Mouse (Mus musculus) midbrain, embryonic 14.5 days (tissue): ENCODE measurements around the gene Glra1. TPM values are rescaled to one million over a fixed set of nuclear protein-coding genes. Genes with fewer than 3 reads are reported as not detected.
"Not testable (repeated sequence)": the region's sequence is repeated elsewhere in the genome, so short reads cannot be mapped to it uniquely, and the experiment has no call there.

Source experiments
- ATAC-seq: fragments of 200-750 bp; cut with Nextera tagmentation; 2 replicates; pipeline ENCODE4 v1.8.0; 2017; ENCODE audit warnings: moderate number of reproducible peaks, moderate library complexity; ENCODE audit not compliant: low FRiP score, low TSS enrichment
- DNase-seq: peaks from one replicate; pipeline ENCODE4 v3.0.0-alpha.2; 2015
- H3K27ac ChIP-seq: fragments of 300-500 bp; sonication (generic); replicated peaks from 2 replicates; pipeline ENCODE4 v1.5.1; 2014; ENCODE audit warnings: mild to moderate bottlenecking, low read depth, low read length, moderate library complexity
- H3K27me3 ChIP-seq: fragments of 300-500 bp; sonication (generic); 2 replicates; pipeline ENCODE4 v1.6.1; 2014; ENCODE audit warnings: low read length, control low read depth, mixed read lengths; ENCODE audit not compliant: control insufficient read depth, insufficient read depth
- H3K36me3 ChIP-seq: fragments of 300-500 bp; sonication (generic); 2 replicates; pipeline ENCODE4 v1.6.1; 2014; ENCODE audit warnings: low read length, control low read depth; ENCODE audit not compliant: control insufficient read depth, insufficient read depth
- H3K4me1 ChIP-seq: fragments of 300-500 bp; sonication (generic); 2 replicates; pipeline ENCODE4 v1.6.1; 2014; ENCODE audit warnings: mild to moderate bottlenecking, antibody characterized with exemption, low read length, control low read depth; ENCODE audit not compliant: control insufficient read depth, insufficient read depth
- H3K4me2 ChIP-seq: fragments of 300-500 bp; sonication (generic); 2 replicates; pipeline ENCODE4 v1.6.1; 2014; ENCODE audit warnings: mild to moderate bottlenecking, low read length, moderate library complexity
- H3K4me3 ChIP-seq: fragments of 300-500 bp; sonication (generic); replicated peaks from 2 replicates; pipeline ENCODE4 v1.5.1; 2014; ENCODE audit warnings: low read depth, low read length
- H3K9ac ChIP-seq: fragments of 300-500 bp; sonication (generic); replicated peaks from 2 replicates; pipeline ENCODE4 v1.6.1; 2014; ENCODE audit warnings: mild to moderate bottlenecking, low read length, moderate library complexity
- H3K9me3 ChIP-seq: fragments of 300-500 bp; sonication (generic); 2 replicates; pipeline ENCODE4 v1.6.1; 2016; ENCODE audit warnings: low read length, control low read depth, mixed read lengths; ENCODE audit not compliant: control insufficient read depth
- WGBS: fragments of 180-500 bp; shearing (Covaris S2); extraction: QIAGEN DNeasy Blood & Tissue Kit; methylation state at CpG from one replicate; pipeline ENCODE4 v1.1.7; 2014; 5-methylcytosine and 5-hydroxymethylcytosine counted together
- polyA plus RNA-seq: library from polyadenylated mRNA; unstranded; fragments of >200 nt; fragmentation: Nextera tagmentation; extraction: Ambion mirVana; gene quantifications from 2 replicates; pipeline ENCODE4 v1.2.1, GENCODE M21; 2014

The Glra1 gene
- polyA plus RNA-seq, result 0.24 and 0.53 TPM in 2 replicates

GRCm38 (mm10) chr11:55607808-55608523 is at the start of gene Glra1:
TSS of gene Glra1 (minus strand) at chr11:55608198.
- ATAC-seq (no peak; the same call in 1 of the 2 replicates), DNase-seq (peak; percentile 81)
- Histone ChIP-seq H3K27me3 (peaks cover 13% of the 10 kb centered on the region), H3K36me3 (no peaks in the 10 kb centered on the region), H3K9ac (peak within 1 kb of the TSS; percentile 49), H3K4me1 (no peaks in the 10 kb centered on the region), H3K4me2 (peak within 1 kb of the TSS; percentile 78), H3K27ac (no peak within 1 kb of the TSS), H3K4me3 (peak within 1 kb of the TSS; percentile 44), H3K9me3 (no peaks in the 10 kb centered on the region)
- under 1% methylated on average over 36 of the region's 36 CpGs for WGBS

GRCm38 (mm10) chr11:55636961-55637360 is 29.0 kb upstream of the Glra1 start:
- no peaks in the 10 kb centered on the region for H3K27me3 ChIP-seq
- no peak overlapping the region for H3K4me3 ChIP-seq
- H3K4me2 ChIP-seq, result no peak overlapping the region
- no peaks in the 10 kb centered on the region for H3K9me3 ChIP-seq
- no peak overlapping the region for H3K9ac ChIP-seq
- H3K27ac ChIP-seq, result no peak overlapping the region
- no peaks in the 10 kb centered on the region for H3K36me3 ChIP-seq
- WGBS, result 49% methylated on average over 4 of the region's 4 CpGs
- ATAC-seq (no peak), DNase-seq (peak; percentile 2)
- no peaks in the 10 kb centered on the region for H3K4me1 ChIP-seq

- H3K4me1 ChIP-seq, result no peaks in the 10 kb centered on the region
- no peaks in the 10 kb centered on the region for H3K9me3 ChIP-seq
- no peak overlapping the region for H3K4me3 ChIP-seq
- H3K27me3 ChIP-seq, result no peaks in the 10 kb centered on the region
- H3K36me3 ChIP-seq, result no peaks in the 10 kb centered on the region
- ATAC-seq (no peak), DNase-seq (no peak)
- no peak overlapping the region for H3K4me2 ChIP-seq
- no peak overlapping the region for H3K9ac ChIP-seq
- H3K27ac ChIP-seq, result no peak overlapping the region
Observed at GRCm38 (mm10) chr11:55633901-55634300, 25.9 kb upstream of the Glra1 start.

GRCm38 (mm10) chr11:55614631-55615030 is 6.6 kb upstream of the Glra1 start:
- not testable (repeated sequence) for H3K36me3 ChIP-seq, H3K9me3 ChIP-seq, H3K4me2 ChIP-seq, H3K27ac ChIP-seq, H3K27me3 ChIP-seq, ATAC-seq, H3K4me3 ChIP-seq, DNase-seq, H3K4me1 ChIP-seq, H3K9ac ChIP-seq
- WGBS, result 77% methylated on average over 8 of the region's 8 CpGs

- H3K9ac ChIP-seq, result peak overlapping the region; percentile 49
- H3K4me1 ChIP-seq, result no peaks in the 10 kb centered on the region
- WGBS, result 2% methylated on average over 12 of the region's 12 CpGs
- no peak for ATAC-seq
- peaks cover 13% of the 10 kb centered on the region for H3K27me3 ChIP-seq
- H3K27ac ChIP-seq, result no peak overlapping the region
- DNase-seq, result peak; percentile 81
- no peaks in the 10 kb centered on the region for H3K36me3 ChIP-seq
- H3K9me3 ChIP-seq, result no peaks in the 10 kb centered on the region
- H3K4me2 ChIP-seq, result peak overlapping the region; percentile 78
- peak overlapping the region; percentile 44 for H3K4me3 ChIP-seq
Observed at GRCm38 (mm10) chr11:55608524-55608920, 524 bp upstream of the Glra1 start.

- H3K9ac ChIP-seq, result peak overlapping the region; percentile 49
- H3K4me2 ChIP-seq, result peak overlapping the region; percentile 78
- no peaks in the 10 kb centered on the region for H3K9me3 ChIP-seq
- H3K27me3 ChIP-seq, result peaks cover 13% of the 10 kb centered on the region
- H3K27ac ChIP-seq, result no peak overlapping the region
- peak overlapping the region; percentile 44 for H3K4me3 ChIP-seq
- ATAC-seq, result peak; percentile 62; the same call in 1 of the 2 replicates
- no peaks in the 10 kb centered on the region for H3K36me3 ChIP-seq
- 4% methylated on average over 26 of the region's 26 CpGs for WGBS
- DNase-seq, result peak; percentile 85
- 0 out of 2 replicates have a peak, but pooled peaks cover under 1% of the 10 kb centered on the region for H3K4me1 ChIP-seq
Observed at GRCm38 (mm10) chr11:55607066-55607807, 761 bp downstream of the Glra1 start.

- Histone ChIP-seq H3K9me3 (0 out of 2 replicates have a peak, but pooled peaks cover 3% of the 10 kb centered on the region), H3K4me2 (no peak overlapping the region), H3K4me3 (no peak overlapping the region), H3K27me3 (peaks cover 16% of the 10 kb centered on the region), H3K27ac (no peak overlapping the region), H3K36me3 (no peaks in the 10 kb centered on the region), H3K4me1 (peaks cover 6% of the 10 kb centered on the region; the same call in 1 of the 2 replicates), H3K9ac (no peak overlapping the region)
- ATAC-seq (no peak), DNase-seq (peak; percentile 72)
- WGBS, result 2% methylated on average over 11 of the region's 11 CpGs
Observed at GRCm38 (mm10) chr11:55601447-55602065, 6.4 kb downstream of the Glra1 start.

- Histone ChIP-seq H3K4me1 (no peaks in the 10 kb centered on the region), H3K27me3 (peaks cover 11% of the 10 kb centered on the region), H3K4me2 (no peak overlapping the region), H3K9ac (no peak overlapping the region), H3K9me3 (0 out of 2 replicates have a peak, but pooled peaks cover 3% of the 10 kb centered on the region), H3K36me3 (no peaks in the 10 kb centered on the region), H3K27ac (no peak overlapping the region), H3K4me3 (no peak overlapping the region)
- no peak for DNase-seq
- ATAC-seq, result no peak
- WGBS, result 88% methylated on average over 1 of the region's 1 CpGs
Observed at GRCm38 (mm10) chr11:55595726-55596125, 12.3 kb downstream of the Glra1 start.
